Mouse (Mus musculus): ENCODE data around the gene Notch4.

- TF ChIP-seq CTCF (IDR thresholded peaks at IDR 0.05; ENCODE audit: low read depth) (no peak), EP300 (IDR thresholded peaks at IDR 0.05; ENCODE audit: low read depth) (no peak)
Observed at GRCm38 (mm10) chr17:34589681-34590101, 25.6 kb downstream of the Notch4 start, which contains the start of gene Gpsm3.
